Mouse (Mus musculus) intestine, embryonic 14.5 days (tissue): ENCODE results near the gene Ptprn2. TPM values are rescaled to one million over a fixed set of nuclear protein-coding genes. Genes with fewer than 3 reads are reported as not detected.

Experiments
- ATAC-seq: fragments of 200-750 bp; cut with Nextera tagmentation; replicated peaks from 2 replicates; pipeline ENCODE4 v1.8.0; 2017; ENCODE audit warnings: low read depth, moderate number of reproducible peaks, moderate TSS enrichment, moderate library complexity; ENCODE audit not compliant: low FRiP score, low TSS enrichment
- DNase-seq: peaks from one replicate; pipeline ENCODE4 v3.0.0-alpha.2; 2018; ENCODE audit warnings: low spot score
- H3K27ac ChIP-seq: fragments of 300-500 bp; sonication (generic); 2 replicates; pipeline ENCODE4 v1.5.1; 2014; ENCODE audit warnings: low read depth, mild to moderate bottlenecking, control low read depth
- H3K27me3 ChIP-seq: fragments of 300-500 bp; sonication (generic); replicated peaks from 2 replicates; pipeline ENCODE4 v1.6.1; 2014; ENCODE audit warnings: low read length, control low read depth; ENCODE audit not compliant: control insufficient read depth, insufficient read depth
- H3K36me3 ChIP-seq: fragments of 300-500 bp; sonication (generic); 2 replicates; pipeline ENCODE4 v1.6.1; 2014; ENCODE audit warnings: low read length, control low read depth; ENCODE audit not compliant: control insufficient read depth, insufficient read depth
- H3K4me1 ChIP-seq: fragments of 300-500 bp; sonication (generic); replicated peaks from 2 replicates; pipeline ENCODE4 v1.6.1; 2014; ENCODE audit warnings: low read length, control low read depth, mixed read lengths; ENCODE audit not compliant: control insufficient read depth, insufficient read depth
- H3K4me2 ChIP-seq: fragments of 300-500 bp; sonication (generic); 2 replicates; pipeline ENCODE4 v1.6.1; 2014; ENCODE audit warnings: low read length
- H3K4me3 ChIP-seq: fragments of 300-500 bp; sonication (generic); 2 replicates; pipeline ENCODE4 v1.5.1; 2014; ENCODE audit warnings: low read depth, low read length, control low read depth, mixed read lengths
- H3K9ac ChIP-seq: fragments of 300-500 bp; sonication (generic); 2 replicates; pipeline ENCODE4 v1.6.1; 2014; ENCODE audit warnings: mild to moderate bottlenecking, low read length
- H3K9me3 ChIP-seq: fragments of 300-500 bp; sonication (generic); 2 replicates; pipeline ENCODE4 v1.6.1; 2016; ENCODE audit warnings: low read length, control low read depth; ENCODE audit not compliant: control insufficient read depth
- WGBS: fragments of 180-500 bp; shearing (Covaris S2); extraction: QIAGEN DNeasy Blood & Tissue Kit; methylation state at CpG from one replicate; pipeline ENCODE4 v1.1.7; 2014; 5-methylcytosine and 5-hydroxymethylcytosine counted together
- polyA plus RNA-seq: library from polyadenylated mRNA; unstranded; fragments of >200 nt; fragmentation: Nextera tagmentation; extraction: Ambion mirVana; gene quantifications from 2 replicates; pipeline ENCODE4 v1.2.1, GENCODE M21; 2014

Gene Ptprn2
- 1.0 and 2.0 TPM in 2 replicates for polyA plus RNA-seq

DNA sequence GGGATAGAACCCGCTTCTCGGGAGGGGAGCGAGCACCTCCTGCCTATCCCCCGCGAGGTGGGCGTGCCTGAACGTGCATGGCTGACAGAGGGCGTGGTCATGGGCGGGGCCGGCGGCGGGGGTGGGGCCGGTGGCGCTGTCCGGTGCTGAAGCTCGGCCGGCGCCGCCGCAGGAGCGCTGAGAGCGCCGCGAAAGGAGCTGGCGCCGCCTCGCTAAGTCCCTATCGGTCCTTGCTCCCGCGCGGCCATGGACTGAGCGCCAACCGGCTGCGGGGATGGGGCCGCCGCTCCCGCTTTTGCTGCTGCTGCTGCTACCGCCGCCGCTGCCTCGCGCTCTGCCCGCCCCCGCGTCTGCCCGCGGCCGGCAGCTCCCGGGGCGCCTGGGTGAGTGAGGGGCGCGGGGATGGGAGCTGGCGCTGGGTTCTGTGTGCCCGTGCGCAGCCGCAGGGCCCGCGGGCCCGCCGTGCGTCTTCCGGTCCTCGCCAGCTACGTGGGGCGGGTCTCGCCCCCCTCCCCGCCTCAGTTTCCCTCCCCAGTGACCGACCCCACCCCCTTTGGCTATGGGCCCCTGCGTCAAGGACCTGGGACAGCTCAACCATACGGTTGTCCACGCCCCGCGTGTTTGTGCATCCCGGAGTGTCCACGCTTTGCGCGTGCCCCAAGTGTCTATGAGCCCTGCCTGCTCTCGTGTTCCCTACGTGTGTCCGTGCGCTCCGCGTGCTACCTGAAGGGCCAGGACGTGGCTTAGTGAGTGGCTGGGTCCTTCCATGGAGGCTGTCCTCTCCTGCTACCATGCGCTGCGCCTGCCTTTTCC, at the start of gene Ptprn2:
Gene Ptprn2 (plus strand): TSS at position 130 of the 813 bp plus-strand sequence.
- peak within 1 kb of the TSS; percentile 98 for H3K4me2 ChIP-seq
- H3K9ac ChIP-seq, result peak within 1 kb of the TSS; percentile 7; the same call in 1 of the 2 replicates
- under 1% methylated on average over 71 of the region's 86 CpGs for WGBS
- H3K9me3 ChIP-seq, result no peaks in the 10 kb centered on the region
- peaks cover 13% of the 10 kb centered on the region; the same call in 1 of the 2 replicates for H3K27me3 ChIP-seq
- H3K36me3 ChIP-seq, result no peaks in the 10 kb centered on the region
- ATAC-seq (peak; percentile 80), DNase-seq (peak; percentile 94)
- H3K27ac ChIP-seq, result no peak within 1 kb of the TSS
- H3K4me1 ChIP-seq, result peaks cover 5% of the 10 kb centered on the region; the same call in 1 of the 2 replicates
- H3K4me3 ChIP-seq, result peak within 1 kb of the TSS; percentile 46

DNA sequence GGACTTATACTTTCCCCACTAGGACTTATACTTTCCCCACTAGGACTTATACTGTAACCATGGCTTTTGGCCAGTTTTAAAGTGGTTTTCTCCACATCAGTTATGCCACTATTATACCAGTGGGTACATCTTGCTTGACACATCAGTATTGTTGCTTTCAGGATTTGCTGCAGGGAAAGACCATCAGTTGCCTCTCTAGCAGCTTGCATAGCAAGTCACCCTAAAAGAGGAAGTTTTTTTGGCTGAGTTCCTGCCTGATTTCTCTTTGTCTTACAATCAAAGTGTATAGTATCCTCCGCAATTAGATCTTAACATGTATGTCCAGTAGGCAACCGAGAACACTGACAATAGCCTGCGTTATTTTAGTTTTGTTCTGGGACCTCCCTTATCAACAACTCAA, 49.4 kb upstream of the Ptprn2 start:
- Histone ChIP-seq H3K4me1 (no peaks in the 10 kb centered on the region), H3K27ac (no peak overlapping the region), H3K27me3 (no peaks in the 10 kb centered on the region), H3K4me2 (no peak overlapping the region), H3K36me3 (peaks cover 76% of the 10 kb centered on the region), H3K4me3 (no peak overlapping the region), H3K9me3 (no peaks in the 10 kb centered on the region), H3K9ac (no peak overlapping the region)
- DNase-seq (no peak), ATAC-seq (no peak)
- 93% methylated on average over 3 of the region's 3 CpGs for WGBS

DNA sequence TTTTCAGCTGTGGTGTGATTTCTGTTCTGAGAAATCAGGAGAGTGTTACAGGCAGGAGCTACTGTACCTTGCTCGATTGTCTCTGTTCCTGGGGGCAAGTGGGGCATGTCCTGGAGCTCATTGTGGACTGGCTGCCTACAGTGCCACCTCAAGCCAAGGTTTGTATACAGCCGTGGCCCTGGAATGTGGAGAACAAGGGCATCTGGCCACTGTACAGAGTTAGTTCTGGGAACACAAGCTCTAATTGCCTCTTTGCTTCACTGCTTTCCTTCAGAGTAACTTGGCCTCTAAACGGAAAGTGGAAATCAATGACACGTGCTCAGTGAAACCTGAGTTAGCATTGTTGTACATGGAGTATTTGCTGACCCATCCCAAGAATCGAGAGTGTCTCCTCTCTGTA, 46.9 kb upstream of the Ptprn2 start:
- DNase-seq (no peak), ATAC-seq (no peak)
- WGBS, result 88% methylated on average over 5 of the region's 5 CpGs
- Histone ChIP-seq H3K27me3 (no peaks in the 10 kb centered on the region), H3K9ac (no peak overlapping the region), H3K9me3 (no peaks in the 10 kb centered on the region), H3K36me3 (peaks cover 85% of the 10 kb centered on the region), H3K4me1 (no peaks in the 10 kb centered on the region), H3K4me3 (no peak overlapping the region), H3K4me2 (no peak overlapping the region), H3K27ac (no peak overlapping the region)

DNA sequence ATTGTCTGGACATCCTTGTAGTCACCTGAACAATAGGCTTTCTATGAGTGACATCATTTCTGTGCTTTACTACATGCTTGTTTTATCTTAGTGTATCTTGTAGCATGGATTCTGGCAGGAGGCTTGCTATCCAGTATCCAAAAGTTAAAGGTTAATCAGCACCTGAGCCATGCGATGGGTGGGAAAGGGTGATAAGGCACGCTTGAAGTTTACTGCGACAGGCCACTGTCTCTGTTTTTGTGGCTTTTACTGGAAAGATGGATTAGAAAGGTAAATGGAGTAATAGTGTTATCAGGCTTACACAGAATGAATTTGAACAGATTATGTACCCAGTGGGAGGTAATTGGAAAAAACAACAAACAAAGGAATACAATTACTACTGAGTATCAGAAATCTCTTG, 43.3 kb upstream of the Ptprn2 start:
- Histone ChIP-seq H3K4me1 (no peaks in the 10 kb centered on the region), H3K27me3 (no peaks in the 10 kb centered on the region), H3K27ac (no peak overlapping the region), H3K9me3 (no peaks in the 10 kb centered on the region), H3K36me3 (peaks cover 87% of the 10 kb centered on the region), H3K4me3 (no peak overlapping the region), H3K9ac (no peak overlapping the region), H3K4me2 (no peak overlapping the region)
- DNase-seq, result no peak
- ATAC-seq, result no peak
- WGBS, result 76% methylated on average over 3 of the region's 3 CpGs

DNA sequence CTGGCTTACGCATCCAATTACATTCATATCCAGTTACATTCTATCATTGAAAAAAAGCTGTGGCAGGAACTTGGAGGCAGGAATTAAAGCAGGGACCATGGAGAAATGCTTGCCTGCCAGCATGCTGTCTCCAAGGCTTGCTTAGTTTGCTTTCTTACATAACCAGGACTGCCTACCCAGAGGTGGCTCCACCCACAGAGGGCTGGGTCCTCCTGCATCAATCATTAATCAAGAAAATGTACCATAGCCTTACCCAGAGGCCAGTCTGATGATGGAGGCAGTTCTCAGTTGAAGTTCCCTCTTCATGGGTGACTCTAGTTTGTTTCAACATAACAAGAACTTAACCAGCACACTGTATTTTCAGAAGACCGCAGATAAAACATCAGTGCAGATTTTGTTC, 36.0 kb upstream of the Ptprn2 start:
- 98% methylated on average over 2 of the region's 2 CpGs for WGBS
- H3K27me3 ChIP-seq, result no peaks in the 10 kb centered on the region
- DNase-seq (no peak), ATAC-seq (no peak)
- H3K4me1 ChIP-seq, result no peaks in the 10 kb centered on the region
- H3K36me3 ChIP-seq, result peaks cover 70% of the 10 kb centered on the region
- no peak overlapping the region for H3K4me3 ChIP-seq
- H3K9me3 ChIP-seq, result no peaks in the 10 kb centered on the region
- no peak overlapping the region for H3K27ac ChIP-seq
- H3K4me2 ChIP-seq, result no peak overlapping the region
- H3K9ac ChIP-seq, result no peak overlapping the region

DNA sequence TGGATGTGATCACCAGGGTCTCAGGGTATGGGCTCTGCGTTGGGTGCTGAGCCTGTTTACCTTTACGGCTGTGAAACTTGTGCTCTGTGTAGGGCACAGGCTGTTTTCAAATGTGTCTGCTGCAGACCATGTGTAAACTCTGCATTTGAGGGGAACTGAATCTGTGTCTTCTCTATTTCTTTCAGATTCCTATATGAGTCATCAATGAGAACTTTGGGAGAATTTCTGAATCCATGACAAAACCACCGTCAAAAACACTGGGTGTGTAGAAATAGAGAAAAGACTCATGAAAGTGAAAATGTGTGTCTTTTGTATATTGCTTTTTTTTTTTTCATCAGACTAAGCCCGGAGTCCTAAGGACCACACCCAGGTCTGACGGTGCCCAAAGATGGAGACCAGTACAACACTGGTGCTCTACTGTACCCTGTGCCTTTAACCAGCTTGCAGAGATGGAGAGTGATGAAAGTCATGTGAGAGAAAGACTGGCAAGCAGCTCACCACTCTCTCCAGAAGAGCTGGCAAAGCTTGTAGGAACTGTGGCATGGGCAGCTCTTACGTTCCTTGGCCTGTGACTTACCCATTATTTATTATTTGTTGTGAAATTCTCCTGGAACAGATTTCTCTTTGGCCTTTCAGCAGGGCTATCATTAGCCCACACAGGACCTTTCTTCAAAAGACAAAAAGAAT, 25.0 kb upstream of the Ptprn2 start:
- Histone ChIP-seq H3K4me1 (no peaks in the 10 kb centered on the region), H3K27me3 (no peaks in the 10 kb centered on the region), H3K9me3 (no peaks in the 10 kb centered on the region), H3K9ac (no peak overlapping the region), H3K36me3 (peaks cover 54% of the 10 kb centered on the region), H3K4me3 (no peak overlapping the region), H3K27ac (no peak overlapping the region), H3K4me2 (no peak overlapping the region)
- WGBS, result 91% methylated on average over 6 of the region's 6 CpGs
- ATAC-seq, result no peak
- no peak for DNase-seq

DNA sequence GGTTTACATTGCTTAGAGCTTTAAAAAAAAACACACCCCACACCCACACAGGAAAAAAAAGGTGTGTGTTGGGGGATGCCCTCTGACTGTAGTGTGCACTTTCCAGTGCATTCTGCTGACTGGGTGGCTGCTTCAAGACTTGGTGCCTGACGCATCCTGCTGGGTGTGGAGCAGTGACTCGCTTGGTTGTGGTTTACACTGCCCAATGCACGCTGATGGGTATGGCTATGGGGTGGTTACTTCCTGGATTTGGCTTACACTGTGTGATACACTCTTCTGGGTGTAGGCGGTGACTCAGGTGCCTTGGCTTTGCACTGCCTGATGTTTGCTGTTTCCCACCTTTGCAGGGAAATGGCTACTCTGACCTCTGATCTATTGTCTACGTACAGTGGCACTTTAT, 18.5 kb upstream of the Ptprn2 start:
- DNase-seq (no peak), ATAC-seq (no peak)
- Histone ChIP-seq H3K9me3 (no peaks in the 10 kb centered on the region), H3K4me2 (no peak overlapping the region), H3K27me3 (no peaks in the 10 kb centered on the region), H3K27ac (no peak overlapping the region), H3K4me1 (no peaks in the 10 kb centered on the region), H3K9ac (no peak overlapping the region), H3K4me3 (no peak overlapping the region), H3K36me3 (peaks cover 5% of the 10 kb centered on the region; the same call in 1 of the 2 replicates)
- WGBS, result 89% methylated on average over 5 of the region's 5 CpGs

DNA sequence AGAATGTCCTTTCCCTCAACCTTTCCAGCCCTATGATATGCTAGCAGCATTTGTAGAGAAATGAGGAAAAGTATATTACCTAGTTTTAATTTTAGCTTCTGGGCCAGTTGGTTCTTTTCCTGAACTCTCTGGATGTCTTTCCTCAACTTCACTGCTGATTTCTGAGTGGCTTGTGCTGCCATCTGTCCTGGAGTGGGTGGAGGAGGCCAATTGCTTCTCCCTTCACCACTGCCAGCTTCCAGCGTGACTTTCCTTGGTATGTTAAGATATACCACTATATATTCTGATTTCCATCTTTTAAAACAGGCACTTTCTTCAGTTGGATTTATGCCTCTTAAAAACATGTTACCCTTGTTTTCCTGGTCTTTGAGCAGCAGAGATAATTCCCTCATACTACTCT, 17.2 kb upstream of the Ptprn2 start:
- WGBS, result 91% methylated on average over 1 of the region's 1 CpGs

More for the DNA sequence above, 17.2 kb upstream of the Ptprn2 start:
- Histone ChIP-seq H3K27me3 (no peaks in the 10 kb centered on the region), H3K27ac (no peak overlapping the region), H3K4me3 (no peak overlapping the region), H3K9ac (no peak overlapping the region), H3K9me3 (no peaks in the 10 kb centered on the region), H3K36me3 (no peaks in the 10 kb centered on the region), H3K4me2 (no peak overlapping the region), H3K4me1 (no peaks in the 10 kb centered on the region)
- no peak for ATAC-seq
- DNase-seq, result no peak
